Mouse (Mus musculus) heart, adult 2 months (tissue): ENCODE results near the gene Aaed1. TPM values are rescaled to one million over a fixed set of nuclear protein-coding genes. Genes with fewer than 3 reads are reported as not detected.

Experiments
- DNase-seq, 2 experiments: peaks; one replicate each; pipeline ENCODE4 v3.0.0; 2021
- H3K27ac ChIP-seq: fragments of 200-600 bp; 2 replicates; pipeline ENCODE4 v1.8.1; 2022
- H3K27me3 ChIP-seq: fragments of 200-500 bp; 2 replicates; pipeline ENCODE4 v1.6.1; 2012; ENCODE audit warnings: mild to moderate bottlenecking, low read length, inconsistent platforms, mixed read lengths; ENCODE audit not compliant: control insufficient read depth, insufficient read depth
- H3K36me3 ChIP-seq: fragments of 200-500 bp; 2 replicates; pipeline ENCODE4 v1.6.1; 2012; ENCODE audit warnings: low read length, inconsistent platforms; ENCODE audit not compliant: control insufficient read depth, insufficient read depth
- H3K4me1 ChIP-seq: fragments of 200-500 bp; 2 replicates; pipeline ENCODE4 v1.6.1; 2011; ENCODE audit warnings: low read length; ENCODE audit not compliant: control insufficient read depth, insufficient read depth
- H3K4me3 ChIP-seq: fragments of 200-600 bp; 2 replicates; pipeline ENCODE4 v1.8.1; 2022
- H3K79me2 ChIP-seq: fragments of 200-500 bp; replicated peaks from 2 replicates; pipeline ENCODE4 v1.6.1; 2012; ENCODE audit warnings: mild to moderate bottlenecking, inconsistent platforms, low read length, moderate library complexity, mixed read lengths; ENCODE audit not compliant: control insufficient read depth, insufficient read depth
- H3K9ac ChIP-seq: fragments of 200-500 bp; 2 replicates; pipeline ENCODE4 v1.6.1; 2012; ENCODE audit warnings: low read depth, mild to moderate bottlenecking, control low read depth, inconsistent platforms, low read length, mixed read lengths
- CTCF ChIP-seq: fragments of 200-600 bp; IDR thresholded peaks from 2 replicates; pipeline ENCODE4 v1.8.1; 2022; ENCODE audit warnings: antibody characterized with exemption, mild to moderate bottlenecking, moderate library complexity
- EP300 ChIP-seq: fragments of 200-500 bp; IDR thresholded peaks from 2 replicates; pipeline ENCODE4 v1.6.1; 2011; ENCODE audit warnings: low read depth, low read length, control low read depth; ENCODE audit not compliant: insufficient read depth
- POLR2A ChIP-seq: fragments of 200-500 bp; IDR thresholded peaks from 2 replicates; pipeline ENCODE4 v1.6.1; 2011; ENCODE audit warnings: mild to moderate bottlenecking, low read depth, low read length, control low read depth; ENCODE audit not compliant: insufficient read depth
- WGBS: fragments of 180-500 bp; shearing (Covaris S2); methylation state at CpG from one replicate; pipeline ENCODE4 v1.1.7; 2018; 5-methylcytosine and 5-hydroxymethylcytosine counted together
- intact Hi-C: fragments of 180-260 bp; cut with DNase I; formaldehyde crosslinking; loops from one replicate; pipeline ENCODE4 v1.15.1; 2025
- polyA plus RNA-seq: library from polyadenylated mRNA; depleted of rRNA; stranded (reverse); fragments of >200 nt; gene quantifications from 2 replicates; pipeline ENCODE4 v1.2.3, GENCODE M21; 2012; rRNA removed
- total RNA-seq, 2 experiments: library from RNA; stranded (reverse); gene quantifications; 2 replicates each; pipeline ENCODE4 v1.2.3; 2021

Gene Aaed1
- total and polyA plus RNA-seq, 3 experiments = 19.6 to 65.7 (median 55.7) TPM

GRCm38 (mm10) chr13:64237000-64237680, 75.4 kb downstream of the Aaed1 start:
- H3K4me1 ChIP-seq = peaks cover 8% of the 10 kb centered on the region
- H3K27ac ChIP-seq = no peak overlapping the region

DNA sequence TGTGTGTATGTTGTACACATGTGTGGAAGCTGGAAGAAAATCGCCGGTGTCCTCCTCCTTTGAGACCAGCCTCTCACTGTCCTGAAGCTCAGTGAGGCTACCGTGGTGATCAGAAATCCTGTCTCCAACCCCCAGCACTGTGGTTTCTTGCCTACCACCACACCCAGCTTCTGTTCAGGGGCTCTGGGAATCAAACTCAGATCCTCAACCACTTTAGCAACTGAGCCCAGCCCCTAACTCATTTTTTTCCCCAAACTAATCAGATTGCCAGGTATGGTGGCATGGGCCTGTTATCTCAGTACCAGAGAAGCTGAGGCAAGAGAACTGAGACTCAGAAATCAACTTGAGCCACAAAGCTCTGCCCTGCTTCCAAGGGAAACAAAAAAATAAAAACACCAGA, 76.7 kb downstream of the Aaed1 start:
- TF ChIP-seq EP300 (no peak), CTCF (no peak), POLR2A (no peak)
- no peak overlapping the region; the same call in 1 of the 2 replicates for H3K27ac ChIP-seq
- peaks cover 5% of the 10 kb centered on the region for H3K36me3 ChIP-seq
- H3K4me1 ChIP-seq = peaks cover 8% of the 10 kb centered on the region
- H3K27me3 ChIP-seq = no peaks in the 10 kb centered on the region
- H3K9ac ChIP-seq = no peak overlapping the region
- H3K79me2 ChIP-seq = no peaks in the 10 kb centered on the region
- intact Hi-C loops = no loop called here
- WGBS = 55% methylated on average over 3 of the region's 3 CpGs
- DNase-seq = no peak
- no peak overlapping the region for H3K4me3 ChIP-seq

More at GRCm38 (mm10) chr13:64237000-64237680, 75.4 kb downstream of the Aaed1 start:
- 41% methylated on average over 4 of the region's 4 CpGs for WGBS
- DNase-seq = no peak
- TF ChIP-seq EP300 = no peak
- TF ChIP-seq CTCF = no peak
- TF ChIP-seq POLR2A = no peak
- no peak overlapping the region for H3K4me3 ChIP-seq
- H3K27me3 ChIP-seq = no peaks in the 10 kb centered on the region
- intact Hi-C loops = no loop called here
- H3K36me3 ChIP-seq = peaks cover 5% of the 10 kb centered on the region
- no peak overlapping the region for H3K9ac ChIP-seq
- no peaks in the 10 kb centered on the region for H3K79me2 ChIP-seq

- TF ChIP-seq POLR2A (no peak), CTCF (no peak), EP300 (no peak)
Observed at GRCm38 (mm10) chr13:64235062-64235715, 77.3 kb downstream of the Aaed1 start.

DNA sequence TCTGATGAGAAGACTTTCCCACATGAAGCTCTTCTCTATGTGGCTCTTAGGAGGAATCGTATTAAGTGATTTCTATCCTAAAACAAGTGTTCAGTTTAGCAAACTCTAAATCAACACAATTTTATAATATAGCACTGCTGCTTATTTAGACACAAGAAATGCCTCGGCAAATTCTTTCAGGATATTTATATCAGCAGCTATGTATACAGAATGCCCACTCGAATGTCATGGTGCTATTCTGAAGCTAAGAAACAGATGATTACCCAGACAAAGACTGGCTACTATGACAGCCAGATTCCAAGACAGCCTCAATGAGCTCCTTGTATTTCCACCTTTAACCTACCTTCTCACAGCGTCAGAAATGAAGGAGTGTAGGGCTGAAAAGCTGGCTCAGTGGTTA, 79.4 kb downstream of the Aaed1 start:
- Histone ChIP-seq H3K4me3 (no peak overlapping the region), H3K27ac (no peak overlapping the region), H3K36me3 (peaks cover 5% of the 10 kb centered on the region), H3K4me1 (peaks cover 8% of the 10 kb centered on the region), H3K79me2 (no peaks in the 10 kb centered on the region), H3K27me3 (no peaks in the 10 kb centered on the region), H3K9ac (no peak overlapping the region)
- WGBS = 86% methylated on average over 4 of the region's 4 CpGs
- TF ChIP-seq POLR2A (no peak), EP300 (no peak), CTCF (no peak)
- DNase-seq = no peak
- intact Hi-C loops = no loop called here

More at GRCm38 (mm10) chr13:64235062-64235715, 77.3 kb downstream of the Aaed1 start:
- Histone ChIP-seq H3K27me3 (no peaks in the 10 kb centered on the region), H3K9ac (no peak overlapping the region), H3K4me3 (no peak overlapping the region), H3K79me2 (no peaks in the 10 kb centered on the region), H3K4me1 (peaks cover 8% of the 10 kb centered on the region), H3K36me3 (peaks cover 5% of the 10 kb centered on the region), H3K27ac (peak overlapping the region; percentile 17; the same call in 1 of the 2 replicates)
- intact Hi-C loops = no loop called here
- 65% methylated on average over 4 of the region's 4 CpGs for WGBS
- no peak for DNase-seq

DNA sequence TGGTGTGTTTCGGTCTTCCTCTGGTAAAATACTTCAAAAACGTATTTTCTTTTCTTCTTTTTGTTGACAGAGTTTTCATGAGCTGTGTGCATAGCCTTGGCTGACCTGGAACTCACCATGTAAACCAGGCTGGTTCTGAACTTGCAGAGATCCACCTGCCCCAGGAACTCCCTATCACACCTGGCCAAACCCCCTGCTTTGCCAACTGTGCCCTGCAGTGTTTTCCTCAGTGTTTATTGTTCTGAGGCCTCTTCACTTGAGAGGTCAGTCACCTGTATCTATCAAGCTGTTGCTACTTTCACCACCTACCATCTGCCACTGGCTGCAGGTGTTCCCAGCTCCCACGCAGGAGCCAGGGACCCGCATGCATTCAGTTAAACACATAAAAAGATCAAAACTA, 85.8 kb downstream of the Aaed1 start:
- TF ChIP-seq CTCF (no peak), POLR2A (no peak)
- Histone ChIP-seq H3K4me3 (no peak overlapping the region), H3K36me3 (no peaks in the 10 kb centered on the region), H3K79me2 (no peaks in the 10 kb centered on the region), H3K27ac (no peak overlapping the region), H3K27me3 (no peaks in the 10 kb centered on the region), H3K4me1 (no peaks in the 10 kb centered on the region), H3K9ac (no peak overlapping the region)
- WGBS = 95% methylated on average over 4 of the region's 4 CpGs
- intact Hi-C loops = no loop called here
- no peak for DNase-seq

DNA sequence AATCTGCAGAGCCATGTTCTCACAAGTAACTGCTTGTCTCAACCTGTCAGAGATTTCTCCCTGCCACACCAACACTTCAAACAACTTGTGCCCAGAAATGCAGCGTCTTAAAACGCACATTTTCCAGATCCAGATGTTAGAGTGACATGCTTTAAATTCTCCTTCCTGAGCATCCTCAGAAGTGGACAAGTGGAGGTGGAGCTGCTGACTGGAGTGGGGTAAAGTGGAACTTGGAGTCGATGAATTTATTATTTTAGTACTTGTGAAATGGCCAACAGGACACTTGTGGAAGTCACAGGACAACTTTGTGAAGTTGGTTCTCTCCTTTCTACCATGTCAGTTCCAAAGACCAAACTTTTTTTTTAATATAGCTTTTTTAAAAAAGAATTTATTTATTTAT, 86.8 kb downstream of the Aaed1 start:
- H3K27ac ChIP-seq = no peak overlapping the region
- no peaks in the 10 kb centered on the region for H3K79me2 ChIP-seq
- no peaks in the 10 kb centered on the region for H3K27me3 ChIP-seq
- H3K4me1 ChIP-seq = no peaks in the 10 kb centered on the region
- H3K4me3 ChIP-seq = no peak overlapping the region
- TF ChIP-seq POLR2A (no peak), CTCF (no peak), EP300 (no peak)
- DNase-seq = no peak
- WGBS = 73% methylated on average over 3 of the region's 3 CpGs
- no peaks in the 10 kb centered on the region for H3K36me3 ChIP-seq
- H3K9ac ChIP-seq = no peak overlapping the region
- intact Hi-C loops = no loop called here

Other genes starting within 250 kb of the Aaed1 start
- not detected for gene Hsd17b3, start 223.5 kb downstream of the Aaed1 start, total RNA-seq
- gene Hsd17b3, start 223.5 kb downstream of the Aaed1 start, polyA plus RNA-seq = not detected in 2 replicates
- gene Slc35d2, start 183.3 kb downstream of the Aaed1 start, total RNA-seq = 1 to 10 TPM; 1.3 to 1.6 TPM
- 1.7 and 3.1 TPM in 2 replicates for gene Slc35d2, start 183.3 kb downstream of the Aaed1 start, polyA plus RNA-seq
- 10 to 100 TPM; 20.9 to 23.0 TPM for gene Zfp367, start 159.5 kb downstream of the Aaed1 start, total RNA-seq
- 14.4 and 27.1 TPM in 2 replicates for gene Zfp367, start 159.5 kb downstream of the Aaed1 start, polyA plus RNA-seq
- gene Habp4, start 150.9 kb downstream of the Aaed1 start, total RNA-seq = 10 to 100 TPM; 47.7 to 48.2 TPM
- 29.3 and 37.6 TPM in 2 replicates for gene Habp4, start 150.9 kb downstream of the Aaed1 start, polyA plus RNA-seq
- gene Cdc14b, start 37.4 kb downstream of the Aaed1 start, total RNA-seq = 1 to 10 TPM; 8.7 to 8.8 TPM
- 8.2 and 19.8 TPM in 2 replicates for gene Cdc14b, start 37.4 kb downstream of the Aaed1 start, polyA plus RNA-seq
- 100 to 1,000 TPM; 221 to 288 TPM for gene Ctsl, start 58.2 kb upstream of the Aaed1 start, total RNA-seq
- gene Ctsl, start 58.2 kb upstream of the Aaed1 start, polyA plus RNA-seq = 90.0 and 166 TPM in 2 replicates
- gene Cdk20, start 119.6 kb upstream of the Aaed1 start, total RNA-seq = 1 to 10 TPM; 2.5 to 2.9 TPM
- gene Cdk20, start 119.6 kb upstream of the Aaed1 start, polyA plus RNA-seq = 6.2 and 7.4 TPM in 2 replicates
- not detected for gene Fam240b, start 185.1 kb upstream of the Aaed1 start, total RNA-seq
- gene Fam240b, start 185.1 kb upstream of the Aaed1 start, polyA plus RNA-seq = not detected in 2 replicates